Comparison of ENCODE assay signal across 9 mouse cellular contexts in genomic region chr14:41072944-41073275, GRCm38 (mm10). TPM values are rescaled to one million over a fixed set of nuclear protein-coding genes. Genes with fewer than 3 reads are reported as not detected.
A peak's percentile ranks its signal among the peaks of the same experiment; 100 is the strongest.
DNase-seq lines count a peak whose midpoint lies in the region; ATAC-seq lines count a peak whose summit lies in the region.
"Had no signal": no experiment of that assay in that cellular context is flagged by ENCODE, and none has a peak within 500 bp of the region (broad histone marks: within the 10 kb centered on the region; RNA-seq: fewer than 3 reads in every experiment).

No protein-coding gene starts in this region.

- peak overlapping the region; percentile 37 for H3K9ac ChIP-seq in heart, embryonic 13.5 days
- peak overlapping the region; percentile 24; the same call in 1 of the 2 replicates for H3K9ac ChIP-seq in hindbrain, embryonic 11.5 days (ENCODE audit: low read depth, low read length)

- ATAC-seq in heart, embryonic 13.5 days (ENCODE audit: extremely low read depth, insufficient number of reproducible peaks, low FRiP score, low TSS enrichment): no peak
- ATAC-seq in hindbrain, embryonic 11.5 days (ENCODE audit: low FRiP score): no peak; the same call in 1 of the 2 replicates
- 0 out of 2 replicates have a peak, but pooled peaks have one; percentile 14 for ATAC-seq in megakaryocyte-erythroid progenitor cell, adult 5-6 weeks (replicated peaks; ENCODE audit: low FRiP score, low TSS enrichment, poor library complexity, severe bottlenecking)

- H3K36me3 ChIP-seq in heart, embryonic 13.5 days: no peaks in the 10 kb centered on the region
- H3K36me3 ChIP-seq in hindbrain, embryonic 11.5 days (ENCODE audit: control insufficient read depth, insufficient read depth, low read length): no peaks in the 10 kb centered on the region

- peak overlapping the region; percentile 51 for H3K4me3 ChIP-seq in heart, embryonic 13.5 days
- H3K4me3 ChIP-seq in hindbrain, embryonic 11.5 days (ENCODE audit: low read depth, low read length): peak overlapping the region; percentile 37

- no peak for DNase-seq in heart, adult 9 months (ENCODE audit: low spot score in 2 of 2)
- peak; percentile 73 for DNase-seq in Muller cell, postnatal 12 days (ENCODE audit: inconsistent ontology term)
- DNase-seq in hindbrain, embryonic 11.5 days (ENCODE audit: low spot score): no peak
- no peak for DNase-seq in adrenal gland, postnatal 36 days
- DNase-seq in adrenal gland, postnatal 10 days: no peak
- no peak for DNase-seq in spleen, postnatal 10 days (ENCODE audit: low spot score in 2 of 2)

- H3K27ac ChIP-seq in heart, embryonic 13.5 days (replicated peaks): no peak overlapping the region
- no peak overlapping the region for H3K27ac ChIP-seq in hindbrain, embryonic 11.5 days (ENCODE audit: low read depth, low read length)

- peaks cover 6% of the 10 kb centered on the region for H3K4me1 ChIP-seq in heart, embryonic 13.5 days
- H3K4me1 ChIP-seq in hindbrain, embryonic 11.5 days (replicated peaks; ENCODE audit: control insufficient read depth, insufficient read depth, low read length): no peaks in the 10 kb centered on the region

- peak overlapping the region; percentile 80 for H3K4me2 ChIP-seq in heart, embryonic 13.5 days
- peak overlapping the region; percentile 66 for H3K4me2 ChIP-seq in hindbrain, embryonic 11.5 days (replicated peaks; ENCODE audit: low read depth, low read length)

- no peaks in the 10 kb centered on the region for H3K9me3 ChIP-seq in heart, embryonic 13.5 days
- no peaks in the 10 kb centered on the region for H3K9me3 ChIP-seq in hindbrain, embryonic 11.5 days (ENCODE audit: control insufficient read depth, low read length)

- WGBS in heart, embryonic 13.5 days: 4% methylated on average over 8 of the region's 8 CpGs
- WGBS in hindbrain, embryonic 11.5 days: under 1% methylated on average over 8 of the region's 8 CpGs

- H3K27me3 ChIP-seq in heart, embryonic 13.5 days (replicated peaks): 0 out of 2 replicates have a peak, but pooled peaks cover 7% of the 10 kb centered on the region
- H3K27me3 ChIP-seq in hindbrain, embryonic 11.5 days (ENCODE audit: control insufficient read depth, insufficient read depth, low read length): no peaks in the 10 kb centered on the region

RNA-seq across cellular contexts. Expression of gene Dydc1, which starts 0.2 kb away (rescaled TPM):
- not detected in 2 replicates for polyA plus RNA-seq in heart, embryonic 13.5 days (2015; fragmentation: Nextera tagmentation; extraction: Ambion mirVana)
- 0.63 TPM in 1 of 2 replicates, not detected in the other for polyA plus RNA-seq in hindbrain, embryonic 11.5 days (2014; fragmentation: Nextera tagmentation; extraction: Ambion mirVana)
- not detected in 2 replicates for total RNA-seq in megakaryocyte-erythroid progenitor cell, adult 5-6 weeks (2014; fragmentation: Nextera tagmentation)
- not detected in 2 replicates for total RNA-seq in megakaryocyte-erythroid progenitor cell, adult 5-6 weeks (2017)
- total RNA-seq in adrenal gland, postnatal 36 days (2021): under 1 TPM in 1 of 2 experiments, not detected in 1; 0.49 TPM
- not detected for total RNA-seq in adrenal gland, postnatal 10 days (2021)
- total RNA-seq: left cerebral cortex, adult 18-20 months had no signal

RNA-seq across cellular contexts. Expression of gene Dydc2, which starts 3.9 kb away (rescaled TPM):
- polyA plus RNA-seq in heart, embryonic 13.5 days (2015; fragmentation: Nextera tagmentation; extraction: Ambion mirVana): 0.24 and 0.49 TPM in 2 replicates
- 0.32 and 0.93 TPM in 2 replicates for polyA plus RNA-seq in hindbrain, embryonic 11.5 days (2014; fragmentation: Nextera tagmentation; extraction: Ambion mirVana)
- not detected in 2 replicates for total RNA-seq in megakaryocyte-erythroid progenitor cell, adult 5-6 weeks (2014; fragmentation: Nextera tagmentation)
- total RNA-seq in megakaryocyte-erythroid progenitor cell, adult 5-6 weeks (2017): not detected in 2 replicates
- total RNA-seq in adrenal gland, postnatal 36 days (2021): under 1 TPM; 0.36 to 0.53 TPM
- total RNA-seq in adrenal gland, postnatal 10 days (2021): not detected

RNA-seq across cellular contexts. Expression of gene Mat1a, which starts 31.9 kb away (rescaled TPM):
- polyA plus RNA-seq in heart, embryonic 13.5 days (2015; fragmentation: Nextera tagmentation; extraction: Ambion mirVana): 0.31 and 0.50 TPM in 2 replicates
- not detected in 2 replicates for polyA plus RNA-seq in hindbrain, embryonic 11.5 days (2014; fragmentation: Nextera tagmentation; extraction: Ambion mirVana)
- not detected in 2 replicates for total RNA-seq in megakaryocyte-erythroid progenitor cell, adult 5-6 weeks (2014; fragmentation: Nextera tagmentation)
- total RNA-seq in megakaryocyte-erythroid progenitor cell, adult 5-6 weeks (2017): not detected in 2 replicates
- under 1 TPM in 1 of 2 experiments, not detected in 1; 0.53 TPM for total RNA-seq in adrenal gland, postnatal 36 days (2021)
- 100 to 1,000 TPM; 113 to 329 TPM for total RNA-seq in adrenal gland, postnatal 10 days (2021)
- total RNA-seq: left cerebral cortex, adult 18-20 months had no signal

RNA-seq across cellular contexts. Expression of gene Sftpa1, which starts 58.7 kb away (rescaled TPM):
- polyA plus RNA-seq in heart, embryonic 13.5 days (2015; fragmentation: Nextera tagmentation; extraction: Ambion mirVana): 0.71 and 1.3 TPM in 2 replicates
- polyA plus RNA-seq in hindbrain, embryonic 11.5 days (2014; fragmentation: Nextera tagmentation; extraction: Ambion mirVana): not detected in 2 replicates
- not detected in 2 replicates for total RNA-seq in megakaryocyte-erythroid progenitor cell, adult 5-6 weeks (2014; fragmentation: Nextera tagmentation)
- total RNA-seq in megakaryocyte-erythroid progenitor cell, adult 5-6 weeks (2017): not detected in 2 replicates
- total RNA-seq in adrenal gland, postnatal 36 days (2021): under 1 TPM; 0.26 to 0.46 TPM
- under 1 TPM; 0.42 to 0.55 TPM for total RNA-seq in adrenal gland, postnatal 10 days (2021)
- total RNA-seq: left cerebral cortex, adult 18-20 months had no signal

RNA-seq across cellular contexts. Expression of gene Fam213a, which starts 59.3 kb away (rescaled TPM):
- polyA plus RNA-seq in heart, embryonic 13.5 days (2015; fragmentation: Nextera tagmentation; extraction: Ambion mirVana): 48.6 and 50.4 TPM in 2 replicates
- 54.9 and 65.8 TPM in 2 replicates for polyA plus RNA-seq in hindbrain, embryonic 11.5 days (2014; fragmentation: Nextera tagmentation; extraction: Ambion mirVana)
- total RNA-seq in megakaryocyte-erythroid progenitor cell, adult 5-6 weeks (2014; fragmentation: Nextera tagmentation): 29.9 and 70.4 TPM in 2 replicates
- total RNA-seq in megakaryocyte-erythroid progenitor cell, adult 5-6 weeks (2017): 73.6 and 75.3 TPM in 2 replicates
- 100 to 1,000 TPM; 115 to 121 TPM for total RNA-seq in adrenal gland, postnatal 36 days (2021)
- 100 to 1,000 TPM; 230 to 232 TPM for total RNA-seq in adrenal gland, postnatal 10 days (2021)

Comparison
In these comparisons a context has a peak if more than half of its experiments do, and no peak if none do; other contexts are left out.
1. RNA of gene Mat1a, which starts 31.9 kb away (total RNA-seq): 113 to 329 TPM in adrenal gland, postnatal 10 days; 0.53 TPM in adrenal gland, postnatal 36 days and not detected in megakaryocyte-erythroid progenitor cell, adult 5-6 weeks; every median in the first group is over 10 times any median in the second.